Mouse (Mus musculus): Measurements from ENCODE around the gene Lif.

- TF ChIP-seq CHD1 (IDR thresholded peaks at IDR 0.05; ENCODE audit: low read depth, low read length) (no peak), CTCF (IDR thresholded peaks at IDR 0.05 in 2 of 3, conservative IDR thresholded peaks at IDR 0.05 in 1 of 3; ENCODE audit: control insufficient read depth in 1 of 3, insufficient read depth in 1 of 3, low read depth in 2 of 3, low read length in 3 of 3, poor library complexity in 1 of 3, severe bottlenecking in 1 of 3) (no peak), E2F4 (IDR thresholded peaks at IDR 0.05; ENCODE audit: borderline replicate concordance, low read depth, low read length) (no peak), POLR2A (IDR thresholded peaks at IDR 0.05; ENCODE audit: control insufficient read depth in 1 of 2, insufficient read depth in 1 of 2, low read depth in 1 of 2, low read length in 2 of 2, poor library complexity in 1 of 2) (peak in 1 of 2 experiments; percentile 44; a peak in 1 of 4 replicates), BHLHE40 (IDR thresholded peaks at IDR 0.05; ENCODE audit: borderline replicate concordance, low read depth, low read length) (no peak), CHD2 (IDR thresholded peaks at IDR 0.05; ENCODE audit: low read length) (no peak), POLR2AphosphoS5 (IDR thresholded peaks at IDR 0.05; ENCODE audit: borderline replicate concordance, low read depth, low read length) (no peak), USF2 (IDR thresholded peaks at IDR 0.05; ENCODE audit: borderline replicate concordance in 1 of 2, insufficient read depth in 1 of 2, low read depth in 1 of 2, low read length in 2 of 2) (no peak), TAL1 (IDR thresholded peaks at IDR 0.05; ENCODE audit: low read length) (no peak), POLR2AphosphoS2 (IDR thresholded peaks at IDR 0.05; ENCODE audit: low read length) (no peak), TBP (IDR thresholded peaks at IDR 0.05; ENCODE audit: low read depth, low read length) (no peak), MAX (IDR thresholded peaks at IDR 0.05; ENCODE audit: low read length) (no peak), USF1 (IDR thresholded peaks at IDR 0.05; ENCODE audit: low read depth, low read length) (no peak), ELF1 (IDR thresholded peaks at IDR 0.05; ENCODE audit: low read depth, low read length) (no peak)
These were observed 16.2 kb upstream of the Lif start for GRCm38 (mm10) chr11:4241180-4241579.

Measured in MEL (cell line).